Mouse (Mus musculus) neural tube, embryonic 12.5 days (tissue): Measurements from ENCODE around the gene Chst2. TPM values are rescaled to one million over a fixed set of nuclear protein-coding genes. Genes with fewer than 3 reads are reported as not detected.

ENCODE experiments used
- ATAC-seq: fragments of 200-750 bp; cut with Nextera tagmentation; 2 replicates; pipeline ENCODE4 v1.8.0; 2017; ENCODE audit warnings: low read depth, mild to moderate bottlenecking, moderate TSS enrichment, moderate library complexity; ENCODE audit not compliant: low FRiP score
- H3K27ac ChIP-seq: fragments of 300-500 bp; sonication (generic); 2 replicates; pipeline ENCODE4 v1.5.1; 2016
- H3K27me3 ChIP-seq: fragments of 300-500 bp; sonication (generic); replicated peaks from 2 replicates; pipeline ENCODE4 v1.6.1; 2016; ENCODE audit warnings: mild to moderate bottlenecking
- H3K36me3 ChIP-seq: fragments of 300-500 bp; sonication (generic); 2 replicates; pipeline ENCODE4 v1.6.1; 2016; ENCODE audit warnings: mild to moderate bottlenecking
- H3K4me1 ChIP-seq: fragments of 300-500 bp; sonication (generic); 2 replicates; pipeline ENCODE4 v1.6.1; 2016
- H3K4me2 ChIP-seq: fragments of 300-500 bp; sonication (generic); replicated peaks from 2 replicates; pipeline ENCODE4 v1.6.1; 2016; ENCODE audit warnings: mild to moderate bottlenecking
- H3K4me3 ChIP-seq: fragments of 300-500 bp; sonication (generic); 2 replicates; pipeline ENCODE4 v1.5.1; 2016
- H3K9ac ChIP-seq: fragments of 300-500 bp; sonication (generic); 2 replicates; pipeline ENCODE4 v1.6.1; 2016; ENCODE audit warnings: mild to moderate bottlenecking
- H3K9me3 ChIP-seq: fragments of 300-500 bp; sonication (generic); 2 replicates; pipeline ENCODE4 v1.6.1; 2016; ENCODE audit warnings: mild to moderate bottlenecking
- WGBS: fragments of 180-500 bp; shearing (Covaris S2); methylation state at CpG from one replicate; pipeline ENCODE4 v1.1.7; 2016; 5-methylcytosine and 5-hydroxymethylcytosine counted together
- polyA plus RNA-seq: library from polyadenylated mRNA; unstranded; fragments of >200 nt; fragmentation: Nextera tagmentation; extraction: Ambion mirVana; gene quantifications from 2 replicates; pipeline ENCODE4 v1.2.1, GENCODE M21; 2016

Chst2 gene
- polyA plus RNA-seq, 1 experiment from 2014 or later, result 8.2 TPM

GRCm38 (mm10) chr9:95351968-95352367, 54.6 kb downstream of the Chst2 start:
- 69% methylated on average over 2 of the region's 2 CpGs for WGBS
- no peak for ATAC-seq
- H3K27ac ChIP-seq, result no peak overlapping the region
- no peaks in the 10 kb centered on the region for H3K9me3 ChIP-seq
- no peaks in the 10 kb centered on the region for H3K4me1 ChIP-seq
- no peaks in the 10 kb centered on the region for H3K27me3 ChIP-seq
- no peak overlapping the region for H3K4me3 ChIP-seq
- no peaks in the 10 kb centered on the region for H3K36me3 ChIP-seq
- no peak overlapping the region for H3K4me2 ChIP-seq
- no peak overlapping the region for H3K9ac ChIP-seq

- Histone ChIP-seq H3K27ac (no peak overlapping the region), H3K36me3 (no peaks in the 10 kb centered on the region), H3K27me3 (no peaks in the 10 kb centered on the region), H3K9ac (no peak overlapping the region), H3K4me2 (no peak overlapping the region), H3K4me3 (no peak overlapping the region), H3K9me3 (no peaks in the 10 kb centered on the region), H3K4me1 (no peaks in the 10 kb centered on the region)
- WGBS, result 74% methylated on average over 4 of the region's 4 CpGs
- ATAC-seq, result no peak
These were observed 56.0 kb downstream of the Chst2 start for GRCm38 (mm10) chr9:95350550-95350949.

Other genes starting within 250 kb of the Chst2 start
- 140 and 163 TPM in 2 replicates for gene U2surp, start 105.3 kb upstream of the Chst2 start, polyA plus RNA-seq
- gene Paqr9, start 152.9 kb upstream of the Chst2 start, polyA plus RNA-seq, result 2.0 TPM in 2 replicates
- 2.5 and 2.8 TPM in 2 replicates for gene Pcolce2, start 230.9 kb upstream of the Chst2 start, polyA plus RNA-seq